Mouse (Mus musculus) forebrain, embryonic 14.5 days (tissue): ENCODE data around the gene Prrxl1. TPM values are rescaled to one million over a fixed set of nuclear protein-coding genes. Genes with fewer than 3 reads are reported as not detected.

Experiments
- ATAC-seq: fragments of 200-750 bp; cut with Nextera tagmentation; 2 replicates; pipeline ENCODE4 v1.8.0; 2017; ENCODE audit warnings: mild to moderate bottlenecking, moderate library complexity
- DNase-seq: peaks from one replicate; pipeline ENCODE4 v3.0.0-alpha.2; 2015; ENCODE audit warnings: low spot score
- H3K27ac ChIP-seq: fragments of 300-500 bp; sonication (generic); 2 replicates; pipeline ENCODE4 v1.5.1; 2014; ENCODE audit warnings: low read depth, mild to moderate bottlenecking, control low read depth, low read length, moderate library complexity
- H3K27me3 ChIP-seq: fragments of 300-500 bp; sonication (generic); replicated peaks from 2 replicates; pipeline ENCODE4 v1.6.1; 2014; ENCODE audit warnings: low read length, control low read depth, mixed read lengths; ENCODE audit not compliant: control insufficient read depth, insufficient read depth
- H3K36me3 ChIP-seq: fragments of 300-500 bp; sonication (generic); 2 replicates; pipeline ENCODE4 v1.6.1; 2014; ENCODE audit warnings: low read length, control low read depth; ENCODE audit not compliant: control insufficient read depth, insufficient read depth
- H3K4me1 ChIP-seq: fragments of 300-500 bp; sonication (generic); 2 replicates; pipeline ENCODE4 v1.6.1; 2014; ENCODE audit warnings: antibody characterized with exemption, low read length, control low read depth; ENCODE audit not compliant: control insufficient read depth, insufficient read depth
- H3K4me2 ChIP-seq: fragments of 300-500 bp; sonication (generic); 2 replicates; pipeline ENCODE4 v1.6.1; 2014; ENCODE audit warnings: mild to moderate bottlenecking, control low read depth, low read length
- H3K4me3 ChIP-seq: fragments of 300-500 bp; sonication (generic); 2 replicates; pipeline ENCODE4 v1.5.1; 2014; ENCODE audit warnings: low read depth, low read length, control low read depth
- H3K9ac ChIP-seq: fragments of 300-500 bp; sonication (generic); 2 replicates; pipeline ENCODE4 v1.6.1; 2014; ENCODE audit warnings: mild to moderate bottlenecking, low read length, control low read depth, moderate library complexity
- H3K9me3 ChIP-seq: fragments of 300-500 bp; sonication (generic); replicated peaks from 2 replicates; pipeline ENCODE4 v1.6.1; 2016; ENCODE audit warnings: low read length, control low read depth, mixed read lengths; ENCODE audit not compliant: control insufficient read depth
- WGBS: fragments of 180-500 bp; shearing (Covaris S2); extraction: QIAGEN DNeasy Blood & Tissue Kit; methylation state at CpG from one replicate; pipeline ENCODE4 v1.1.7; 2014; 5-methylcytosine and 5-hydroxymethylcytosine counted together
- polyA plus RNA-seq: library from polyadenylated mRNA; unstranded; fragments of >200 nt; fragmentation: Nextera tagmentation; extraction: Ambion mirVana; gene quantifications from 2 replicates; pipeline ENCODE4 v1.2.1, GENCODE M21; 2014

The Prrxl1 gene
- polyA plus RNA-seq, 1 experiment from 2014 or later, result not detected

DNA sequence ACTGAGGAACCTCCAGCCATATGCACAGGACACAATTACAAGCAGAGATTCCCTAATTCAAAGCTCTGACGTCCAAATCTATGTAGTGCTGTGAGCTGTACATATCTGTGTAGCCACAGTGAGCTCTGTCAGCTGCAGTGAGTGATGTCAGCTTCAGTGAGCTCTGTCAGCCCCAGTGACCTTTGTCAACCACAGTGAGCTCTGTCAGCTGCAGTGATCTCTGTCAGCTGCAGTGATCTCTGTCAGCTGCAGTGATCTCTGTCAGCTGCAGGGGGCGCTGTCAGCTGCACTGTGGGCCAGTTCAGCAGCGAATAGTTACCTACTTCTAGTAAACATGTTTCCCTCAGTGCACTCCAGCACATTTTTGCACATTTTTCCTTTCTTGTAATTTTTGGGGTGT lies 10.2 kb downstream of the Prrxl1 start:
- Histone ChIP-seq H3K27me3 (no peaks in the 10 kb centered on the region; the same call in 1 of the 2 replicates), H3K4me3 (no peak overlapping the region), H3K9me3 (no peaks in the 10 kb centered on the region), H3K36me3 (no peaks in the 10 kb centered on the region), H3K27ac (no peak overlapping the region), H3K4me2 (no peak overlapping the region), H3K9ac (no peak overlapping the region), H3K4me1 (no peaks in the 10 kb centered on the region)
- DNase-seq (no peak), ATAC-seq (no peak)
- 18% methylated on average over 3 of the region's 3 CpGs for WGBS

DNA sequence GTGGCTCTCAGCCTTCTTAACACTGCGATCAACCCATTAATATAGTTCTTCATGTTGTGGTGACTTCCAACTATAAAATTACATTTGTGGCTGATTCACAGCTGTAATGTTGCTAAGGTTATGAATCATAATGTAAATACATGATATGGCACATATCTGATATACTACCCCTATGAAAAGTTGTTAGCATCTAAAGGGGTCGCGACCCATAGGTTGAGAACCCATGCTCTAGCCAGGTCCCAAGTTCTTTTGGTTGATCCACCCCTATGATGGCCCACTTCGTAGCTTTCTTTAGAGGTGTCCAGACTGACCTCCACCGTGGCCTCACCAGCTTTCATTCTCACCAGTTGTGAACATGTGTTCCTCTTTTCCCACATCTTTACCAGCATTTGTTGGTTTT lies 18.0 kb downstream of the Prrxl1 start:
- no peaks in the 10 kb centered on the region for H3K9me3 ChIP-seq
- no peaks in the 10 kb centered on the region for H3K4me1 ChIP-seq
- no peak overlapping the region for H3K4me3 ChIP-seq
- H3K36me3 ChIP-seq, result no peaks in the 10 kb centered on the region
- H3K4me2 ChIP-seq, result no peak overlapping the region
- no peak overlapping the region for H3K9ac ChIP-seq
- WGBS, result 90% methylated on average over 5 of the region's 5 CpGs
- no peak for ATAC-seq
- H3K27ac ChIP-seq, result no peak overlapping the region
- DNase-seq, result no peak
- H3K27me3 ChIP-seq, result no peaks in the 10 kb centered on the region

DNA sequence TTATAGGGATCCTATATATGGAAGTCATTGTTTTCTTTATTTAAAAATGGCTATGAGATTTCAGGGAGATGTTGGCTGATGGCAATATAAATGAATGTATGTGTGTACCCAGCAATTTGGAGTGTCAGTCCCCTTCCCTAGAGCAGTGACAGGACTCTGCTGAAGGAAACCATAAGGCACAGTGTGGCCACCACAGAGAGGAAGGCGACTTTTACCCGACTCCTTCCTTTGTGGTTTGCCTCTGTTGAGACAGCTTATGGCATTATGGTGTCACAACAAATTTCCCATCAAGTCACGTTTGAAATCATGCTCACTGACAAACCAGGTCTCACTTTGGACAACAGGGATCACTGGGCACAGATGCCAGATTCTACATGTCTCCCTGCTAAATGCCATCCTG lies 25.0 kb downstream of the Prrxl1 start:
- WGBS, result 78% methylated on average over 3 of the region's 3 CpGs

DNA sequence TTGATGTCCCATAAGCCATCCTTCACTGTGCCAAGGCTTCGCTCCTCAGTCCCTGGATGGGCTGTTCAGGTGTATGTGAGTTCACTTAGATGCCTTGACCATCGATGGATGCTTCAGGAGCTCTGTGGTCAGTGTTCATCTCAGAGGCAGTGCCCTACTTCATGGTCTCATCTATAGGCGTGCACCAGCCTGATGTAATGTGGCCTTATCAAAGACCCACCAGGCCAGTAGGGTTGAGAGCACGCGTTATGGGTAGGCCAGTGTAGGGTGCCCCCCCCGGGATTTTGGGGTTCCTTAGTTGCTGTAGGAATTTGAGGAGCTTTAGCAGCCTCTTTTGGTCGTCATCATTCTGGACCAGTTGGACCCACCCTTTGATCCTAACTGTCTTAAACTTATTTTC lies 25.6 kb downstream of the Prrxl1 start:
- Histone ChIP-seq H3K4me3 (no peak overlapping the region), H3K9ac (no peak overlapping the region), H3K27me3 (no peaks in the 10 kb centered on the region), H3K36me3 (no peaks in the 10 kb centered on the region), H3K27ac (no peak overlapping the region), H3K4me2 (no peak overlapping the region), H3K4me1 (no peaks in the 10 kb centered on the region), H3K9me3 (no peaks in the 10 kb centered on the region)
- ATAC-seq (no peak), DNase-seq (no peak)
- 92% methylated on average over 7 of the region's 7 CpGs for WGBS

More for the DNA sequence above, 25.0 kb downstream of the Prrxl1 start:
- no peak overlapping the region for H3K4me3 ChIP-seq
- no peaks in the 10 kb centered on the region for H3K27me3 ChIP-seq
- no peaks in the 10 kb centered on the region for H3K4me1 ChIP-seq
- no peak for ATAC-seq
- H3K4me2 ChIP-seq, result no peak overlapping the region
- H3K9me3 ChIP-seq, result no peaks in the 10 kb centered on the region
- DNase-seq, result no peak
- no peak overlapping the region for H3K27ac ChIP-seq
- no peak overlapping the region for H3K9ac ChIP-seq
- H3K36me3 ChIP-seq, result no peaks in the 10 kb centered on the region

DNA sequence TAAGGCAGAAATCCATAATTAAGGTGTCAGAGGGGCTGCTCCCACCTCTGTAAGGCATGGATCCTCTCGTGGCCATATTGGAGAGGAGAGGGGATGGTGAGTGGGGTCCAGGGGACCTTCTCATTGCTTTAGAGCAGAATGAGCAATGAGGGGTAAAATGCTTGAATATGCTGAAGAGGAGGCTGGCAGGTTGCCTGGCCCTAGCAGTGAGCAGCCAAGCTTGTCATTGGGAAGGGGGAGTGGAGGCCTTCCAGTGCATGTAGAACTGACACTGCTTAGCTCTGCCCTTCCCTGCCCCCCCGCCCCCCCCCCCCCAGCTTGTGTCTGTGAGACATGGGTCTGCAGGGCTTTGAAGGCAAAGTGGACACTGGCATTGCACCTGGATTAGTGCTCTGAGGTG lies 28.1 kb downstream of the Prrxl1 start:
- H3K9me3 ChIP-seq, result no peaks in the 10 kb centered on the region
- no peak overlapping the region for H3K4me3 ChIP-seq
- H3K27me3 ChIP-seq, result no peaks in the 10 kb centered on the region
- H3K4me2 ChIP-seq, result no peak overlapping the region
- DNase-seq (peak; percentile 52), ATAC-seq (no peak)
- no peak overlapping the region for H3K27ac ChIP-seq
- no peaks in the 10 kb centered on the region for H3K4me1 ChIP-seq
- no peak overlapping the region for H3K9ac ChIP-seq
- 60% methylated on average over 1 of the region's 2 CpGs for WGBS
- no peaks in the 10 kb centered on the region for H3K36me3 ChIP-seq

DNA sequence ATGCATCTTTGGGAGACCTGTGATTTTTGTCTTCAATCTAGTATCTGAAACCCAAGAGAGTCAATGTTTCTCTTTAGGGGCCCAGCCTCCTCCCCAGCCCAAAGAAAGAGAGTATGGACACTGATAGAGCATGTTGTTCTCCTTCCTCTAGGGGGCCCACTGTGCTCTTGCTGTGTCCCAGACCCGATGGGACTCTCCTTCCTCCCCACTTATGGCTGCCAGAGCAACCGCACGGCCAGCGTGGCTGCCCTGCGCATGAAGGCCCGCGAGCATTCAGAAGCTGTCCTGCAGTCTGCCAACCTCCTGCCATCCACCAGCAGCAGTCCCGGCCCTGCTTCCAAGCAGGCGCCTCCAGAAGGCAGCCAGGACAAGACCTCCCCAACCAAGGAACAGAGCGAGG lies 29.4 kb downstream of the Prrxl1 start:
- Histone ChIP-seq H3K36me3 (no peaks in the 10 kb centered on the region), H3K4me3 (no peak overlapping the region), H3K9me3 (no peaks in the 10 kb centered on the region), H3K9ac (no peak overlapping the region), H3K4me1 (no peaks in the 10 kb centered on the region), H3K4me2 (no peak overlapping the region), H3K27me3 (no peaks in the 10 kb centered on the region), H3K27ac (no peak overlapping the region)
- WGBS, result 55% methylated on average over 10 of the region's 10 CpGs
- ATAC-seq (no peak), DNase-seq (no peak)

DNA sequence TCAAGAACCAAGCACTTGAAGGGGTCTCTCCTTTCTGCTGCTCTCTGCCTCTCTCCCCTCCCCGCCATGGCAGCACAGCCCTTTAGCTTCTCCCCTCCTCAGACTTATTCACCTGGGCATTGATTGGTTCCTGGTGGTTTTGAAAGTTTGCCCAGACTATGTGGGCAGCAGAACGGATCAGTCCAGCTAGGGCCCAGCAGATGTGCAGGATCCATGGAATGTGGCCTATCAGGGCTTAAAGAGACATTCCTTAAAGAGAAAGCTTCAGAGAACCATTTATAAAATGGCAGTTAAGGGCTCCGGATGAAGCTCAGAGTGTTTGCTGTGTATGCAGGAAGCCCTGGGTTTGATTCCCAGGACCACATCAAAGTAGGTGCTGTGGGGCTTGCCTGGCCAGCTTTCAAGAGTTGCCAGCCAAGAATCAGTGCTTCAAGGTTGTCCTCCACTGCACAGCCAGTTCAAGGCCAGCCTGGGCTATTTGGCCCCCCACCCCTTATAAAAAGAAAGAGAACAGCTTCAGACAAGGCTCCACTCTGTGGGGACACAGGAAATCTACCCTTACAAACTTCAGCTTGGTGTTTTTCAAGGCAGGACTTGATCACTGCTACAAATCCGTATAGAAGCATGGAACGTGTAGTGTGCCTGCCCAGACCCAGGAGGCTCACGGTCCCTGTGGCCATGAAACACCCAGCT lies 33.8 kb downstream of the Prrxl1 start:
- WGBS, result 80% methylated on average over 6 of the region's 6 CpGs
- no peaks in the 10 kb centered on the region for H3K9me3 ChIP-seq
- H3K4me3 ChIP-seq, result no peak overlapping the region
- ATAC-seq (no peak), DNase-seq (no peak)
- H3K9ac ChIP-seq, result no peak overlapping the region
- H3K27me3 ChIP-seq, result no peaks in the 10 kb centered on the region
- no peaks in the 10 kb centered on the region for H3K36me3 ChIP-seq
- no peak overlapping the region for H3K27ac ChIP-seq
- no peak overlapping the region for H3K4me2 ChIP-seq
- no peaks in the 10 kb centered on the region for H3K4me1 ChIP-seq

DNA sequence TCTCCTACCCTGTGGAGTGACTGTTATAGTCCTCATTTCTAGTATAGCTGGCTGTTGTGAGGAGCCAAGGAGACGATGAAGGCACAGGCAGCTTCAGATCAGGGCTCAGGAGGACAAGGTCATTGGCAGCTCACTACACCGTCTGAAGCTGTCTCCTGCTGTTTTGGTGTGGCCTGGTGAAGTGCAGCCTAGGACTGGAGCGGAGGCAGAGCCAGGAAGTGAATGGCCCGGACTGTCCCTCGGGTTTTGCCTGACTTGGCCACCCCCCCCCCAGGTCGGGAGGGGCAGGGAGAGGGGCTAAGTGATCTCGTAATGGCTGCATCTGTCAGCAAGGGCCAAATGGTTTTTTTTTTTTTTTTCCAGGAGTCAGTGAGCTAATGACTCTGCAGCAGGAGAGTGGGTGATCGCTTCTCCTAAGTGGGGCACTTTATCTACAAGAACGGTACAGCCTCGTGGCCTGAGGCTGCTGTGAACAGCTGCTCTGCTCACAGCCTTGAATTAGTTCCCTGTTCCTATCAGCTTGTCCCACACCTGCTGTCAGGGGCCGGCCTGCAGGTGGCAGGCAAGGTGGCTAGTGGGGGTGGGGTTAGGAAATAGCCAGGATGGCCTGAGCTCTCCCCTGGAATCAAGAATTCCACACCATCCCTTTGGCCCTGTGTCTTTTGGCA lies 34.9 kb downstream of the Prrxl1 start:
- Histone ChIP-seq H3K4me3 (no peak overlapping the region), H3K4me2 (no peak overlapping the region), H3K36me3 (no peaks in the 10 kb centered on the region), H3K9me3 (no peaks in the 10 kb centered on the region), H3K27ac (no peak overlapping the region), H3K9ac (no peak overlapping the region), H3K27me3 (no peaks in the 10 kb centered on the region), H3K4me1 (no peaks in the 10 kb centered on the region)
- DNase-seq (no peak), ATAC-seq (no peak)
- WGBS, result 47% methylated on average over 11 of the region's 11 CpGs

DNA sequence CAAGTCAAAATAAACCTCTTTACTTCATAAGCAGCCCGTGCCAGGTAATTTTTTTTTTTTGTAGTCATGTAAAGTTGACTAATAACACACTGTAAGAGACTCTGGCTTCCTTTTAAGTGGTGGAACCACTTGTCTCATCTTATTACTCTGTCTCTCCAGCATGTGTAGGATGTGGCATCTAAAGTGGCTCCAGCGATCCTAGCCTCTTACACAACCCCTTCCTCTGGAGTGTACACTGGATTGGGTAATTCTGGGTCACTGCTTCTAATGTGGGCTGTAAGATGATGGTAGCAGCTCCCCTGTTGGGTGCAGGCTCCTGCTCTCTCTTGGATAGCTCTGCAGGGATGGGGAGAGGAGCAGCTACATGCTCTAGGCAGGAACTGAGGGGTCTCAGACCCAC lies 39.3 kb downstream of the Prrxl1 start:
- WGBS, result 96% methylated on average over 2 of the region's 2 CpGs
- Histone ChIP-seq H3K9ac (no peak overlapping the region), H3K4me1 (no peaks in the 10 kb centered on the region), H3K27me3 (no peaks in the 10 kb centered on the region), H3K36me3 (no peaks in the 10 kb centered on the region), H3K27ac (no peak overlapping the region), H3K4me3 (no peak overlapping the region), H3K9me3 (no peaks in the 10 kb centered on the region), H3K4me2 (no peak overlapping the region)
- DNase-seq, result no peak
- no peak for ATAC-seq
